Mouse (Mus musculus) embryonic facial prominence, embryonic 11.5 days (tissue): ENCODE results near the gene Nrip2. TPM values are rescaled to one million over a fixed set of nuclear protein-coding genes. Genes with fewer than 3 reads are reported as not detected.
A peak's percentile ranks its signal among the peaks of the same experiment; 100 is the strongest.

Experiments used
- ATAC-seq: fragments of 200-750 bp; cut with Nextera tagmentation; replicated peaks from 2 replicates; pipeline ENCODE4 v1.8.0; 2017; ENCODE audit warnings: low read depth; ENCODE audit not compliant: insufficient number of reproducible peaks, low FRiP score, low TSS enrichment
- DNase-seq: peaks from one replicate; pipeline ENCODE4 v3.0.0-alpha.2; 2015; ENCODE audit warnings: low spot score
- H3K27ac ChIP-seq: fragments of 300-500 bp; sonication (generic); replicated peaks from 2 replicates; pipeline ENCODE4 v1.5.1; 2014; ENCODE audit warnings: mild to moderate bottlenecking, low read depth, low read length, control low read depth
- H3K27me3 ChIP-seq: fragments of 300-500 bp; sonication (generic); 2 replicates; pipeline ENCODE4 v1.6.1; 2014; ENCODE audit warnings: mild to moderate bottlenecking, low read length, moderate library complexity, mixed read lengths; ENCODE audit not compliant: control insufficient read depth, insufficient read depth
- H3K36me3 ChIP-seq: fragments of 300-500 bp; sonication (generic); replicated peaks from 2 replicates; pipeline ENCODE4 v1.6.1; 2014; ENCODE audit warnings: low read depth, mild to moderate bottlenecking, low read length, moderate library complexity, mixed read lengths; ENCODE audit not compliant: control insufficient read depth, insufficient read depth
- H3K4me1 ChIP-seq: fragments of 300-500 bp; sonication (generic); 2 replicates; pipeline ENCODE4 v1.6.1; 2014; ENCODE audit warnings: low read length, mixed read lengths; ENCODE audit not compliant: control insufficient read depth, insufficient read depth
- H3K4me2 ChIP-seq: fragments of 300-500 bp; sonication (generic); 2 replicates; pipeline ENCODE4 v1.6.1; 2014; ENCODE audit warnings: low read depth, mild to moderate bottlenecking, control low read depth, low read length, moderate library complexity
- H3K4me3 ChIP-seq: fragments of 300-500 bp; sonication (generic); 2 replicates; pipeline ENCODE4 v1.5.1; 2014; ENCODE audit warnings: low read depth, low read length, control low read depth
- H3K9ac ChIP-seq: fragments of 300-500 bp; sonication (generic); replicated peaks from 2 replicates; pipeline ENCODE4 v1.6.1; 2014; ENCODE audit warnings: mild to moderate bottlenecking, control low read depth, low read length
- H3K9me3 ChIP-seq: fragments of 300-500 bp; sonication (generic); replicated peaks from 2 replicates; pipeline ENCODE4 v1.6.1; 2016; ENCODE audit warnings: mild to moderate bottlenecking, low read length, inconsistent platforms, mixed read lengths; ENCODE audit not compliant: control insufficient read depth
- WGBS: fragments of 180-500 bp; shearing (Covaris S2); extraction: QIAGEN DNeasy Blood & Tissue Kit; methylation state at CpG from one replicate; pipeline ENCODE4 v1.1.7; 2014; 5-methylcytosine and 5-hydroxymethylcytosine counted together
- polyA plus RNA-seq: library from polyadenylated mRNA; unstranded; fragments of >200 nt; fragmentation: Nextera tagmentation; extraction: Ambion mirVana; gene quantifications from 2 replicates; pipeline ENCODE4 v1.2.1, GENCODE M21; 2014

Gene Nrip2
- polyA plus RNA-seq, 1 experiment from 2014 or later: 2.0 TPM

DNA sequence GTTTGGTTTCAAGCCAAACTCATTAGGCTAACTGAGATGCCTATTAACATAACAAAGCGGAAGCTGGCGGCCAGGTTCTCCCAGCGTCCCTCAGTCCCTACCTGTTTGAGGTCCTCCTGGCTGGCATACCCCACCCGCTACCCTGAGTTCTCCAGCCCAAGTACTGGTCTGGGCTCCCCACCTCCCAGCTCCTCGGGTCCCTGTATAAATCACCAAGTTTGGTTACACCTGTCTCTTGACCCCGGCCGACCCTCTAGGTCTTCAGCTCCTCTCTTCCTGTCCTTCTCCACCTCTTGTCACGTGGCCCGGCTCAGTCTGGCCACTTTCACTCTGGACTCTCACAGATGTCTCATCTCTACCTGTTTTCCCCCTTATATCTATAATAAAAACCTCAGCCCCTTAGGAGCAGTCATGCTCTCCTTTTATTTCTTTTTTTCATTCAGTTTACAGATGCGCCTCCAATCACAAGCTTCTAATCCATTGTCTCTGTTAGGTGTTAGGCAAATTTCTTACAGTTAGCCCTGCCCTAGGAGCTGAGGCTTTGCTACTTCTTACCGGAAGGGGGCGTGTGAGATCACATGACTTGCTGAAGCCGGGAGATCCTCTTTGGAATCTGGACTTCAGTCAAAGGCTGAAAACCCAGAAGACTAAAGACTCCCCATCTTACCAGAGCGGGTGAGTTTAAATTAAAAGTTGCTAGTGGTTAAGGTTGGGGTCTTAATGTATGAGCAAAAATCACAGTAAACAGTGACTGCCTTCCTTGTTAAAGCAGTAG lies 46.9 kb downstream of the Nrip2 start:
- 14% methylated on average over 14 of the region's 14 CpGs for WGBS
- Histone ChIP-seq H3K27me3 (no peaks in the 10 kb centered on the region), H3K4me3 (no peak overlapping the region), H3K9me3 (no peaks in the 10 kb centered on the region), H3K27ac (no peak overlapping the region), H3K4me1 (no peaks in the 10 kb centered on the region), H3K36me3 (no peaks in the 10 kb centered on the region), H3K4me2 (no peak overlapping the region), H3K9ac (peak overlapping the region; percentile 27; the same call in 1 of the 2 replicates)
- ATAC-seq: peak; percentile 53
- DNase-seq: peak; percentile 78

DNA sequence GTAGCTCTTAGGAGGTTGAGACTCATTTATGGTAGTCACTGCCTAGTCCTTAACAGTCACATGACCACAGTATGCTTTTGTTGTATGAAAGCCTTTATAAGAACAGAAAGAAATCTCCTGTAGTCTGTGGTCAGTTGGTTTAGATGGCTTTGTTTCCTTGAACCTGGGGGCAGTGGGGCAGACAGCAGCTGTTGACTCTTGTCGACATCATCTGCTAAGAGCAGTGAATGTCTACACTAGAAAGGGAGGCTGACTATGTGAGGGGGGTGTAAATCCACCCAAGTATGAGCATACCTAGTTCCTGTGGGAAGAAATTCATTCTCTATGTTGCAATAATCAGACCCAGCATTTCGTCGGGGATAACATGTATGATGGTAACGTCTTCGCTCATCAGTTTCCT lies 48.0 kb downstream of the Nrip2 start:
- no peaks in the 10 kb centered on the region for H3K27me3 ChIP-seq
- DNase-seq (no peak), ATAC-seq (no peak)
- no peak overlapping the region for H3K9ac ChIP-seq
- H3K4me2 ChIP-seq: no peak overlapping the region
- no peak overlapping the region for H3K4me3 ChIP-seq
- H3K4me1 ChIP-seq: no peaks in the 10 kb centered on the region
- H3K27ac ChIP-seq: no peak overlapping the region
- 93% methylated on average over 5 of the region's 5 CpGs for WGBS
- H3K9me3 ChIP-seq: no peaks in the 10 kb centered on the region
- no peaks in the 10 kb centered on the region for H3K36me3 ChIP-seq

DNA sequence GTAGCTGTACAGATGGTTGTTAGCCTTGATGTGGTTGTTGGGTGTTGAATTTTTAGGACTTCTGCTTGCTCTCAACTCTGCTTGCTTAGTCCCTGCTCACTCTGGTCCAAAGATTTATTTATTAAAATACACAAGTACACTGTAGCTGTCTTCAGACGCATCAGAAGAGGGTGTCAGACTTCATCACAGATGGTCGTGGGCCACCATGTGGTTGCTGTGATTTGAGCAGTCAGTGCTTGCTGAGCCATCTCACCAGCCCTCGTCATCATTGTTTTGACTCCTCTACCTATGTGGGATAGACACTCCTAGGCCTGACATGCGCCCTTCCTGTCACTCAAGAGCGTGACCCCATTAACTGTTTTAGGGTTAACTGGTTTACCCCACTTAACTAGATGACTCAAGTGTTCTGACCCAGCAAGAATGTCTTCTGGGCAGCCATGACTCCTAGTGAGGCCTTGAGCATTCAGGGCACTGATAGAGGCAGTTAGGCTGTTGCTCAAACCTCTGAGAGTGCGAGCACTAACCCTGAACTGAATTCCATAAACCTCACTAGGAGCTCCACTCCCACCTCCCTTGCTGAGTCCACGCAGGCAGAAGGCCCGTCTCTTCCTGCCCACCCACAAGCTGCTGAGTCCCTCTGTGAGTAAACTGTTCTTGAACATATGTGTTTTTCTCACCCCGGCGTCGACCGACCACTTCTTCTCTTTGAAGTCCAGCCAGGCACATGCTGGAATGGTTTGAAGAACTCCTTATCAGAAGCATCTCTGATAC lies 56.9 kb downstream of the Nrip2 start:
- no peak overlapping the region for H3K4me2 ChIP-seq
- H3K27me3 ChIP-seq: no peaks in the 10 kb centered on the region
- no peaks in the 10 kb centered on the region for H3K36me3 ChIP-seq
- ATAC-seq: no peak
- H3K9me3 ChIP-seq: no peaks in the 10 kb centered on the region
- 81% methylated on average over 12 of the region's 12 CpGs for WGBS
- no peaks in the 10 kb centered on the region for H3K4me1 ChIP-seq
- no peak overlapping the region for H3K9ac ChIP-seq
- no peak overlapping the region for H3K4me3 ChIP-seq
- no peak overlapping the region for H3K27ac ChIP-seq
- no peak for DNase-seq

DNA sequence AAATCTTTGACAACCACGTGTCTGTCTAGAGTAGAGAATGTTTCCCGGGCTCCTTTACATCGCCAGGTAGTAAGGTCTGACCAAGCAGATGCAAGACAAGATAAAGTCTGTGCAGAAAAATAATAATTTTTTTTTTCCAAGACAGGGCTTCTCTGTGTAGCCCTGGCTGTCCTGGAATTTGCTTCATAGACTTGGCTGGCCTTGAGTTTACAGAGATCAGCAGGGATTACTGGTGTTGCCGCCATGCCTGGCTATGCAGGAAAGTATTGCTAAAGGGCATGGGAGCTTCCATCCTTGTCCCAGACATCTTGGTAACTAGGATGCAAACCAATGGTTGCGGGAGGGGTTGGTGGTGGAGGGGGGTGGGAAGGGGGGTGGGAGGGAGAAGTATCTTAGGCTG lies 58.1 kb downstream of the Nrip2 start:
- no peak for ATAC-seq
- WGBS: 89% methylated on average over 5 of the region's 5 CpGs
- H3K27me3 ChIP-seq: no peaks in the 10 kb centered on the region
- no peaks in the 10 kb centered on the region for H3K9me3 ChIP-seq
- no peaks in the 10 kb centered on the region for H3K4me1 ChIP-seq
- DNase-seq: no peak
- no peak overlapping the region for H3K4me2 ChIP-seq
- H3K27ac ChIP-seq: no peak overlapping the region
- no peak overlapping the region for H3K4me3 ChIP-seq
- no peaks in the 10 kb centered on the region for H3K36me3 ChIP-seq
- no peak overlapping the region for H3K9ac ChIP-seq

DNA sequence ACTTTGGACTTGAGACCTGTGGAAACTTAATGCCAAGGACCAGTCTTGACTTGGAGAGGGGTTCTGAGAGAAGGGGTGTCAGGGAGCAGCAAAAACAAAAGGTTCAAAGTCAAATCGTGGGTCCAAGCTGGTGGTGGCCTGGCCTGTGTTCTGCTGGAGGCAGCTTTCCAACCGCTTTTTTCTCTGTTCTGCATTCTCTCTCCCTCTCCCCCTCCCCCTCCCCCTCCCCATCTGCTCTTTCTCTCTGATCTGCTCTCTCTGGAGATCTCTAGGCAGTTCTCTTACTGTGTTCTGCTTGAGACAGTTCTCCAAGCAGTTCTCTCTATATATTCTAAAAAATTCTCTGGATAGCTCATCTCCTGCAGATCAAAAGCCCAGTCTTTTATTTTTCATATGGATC lies 61.2 kb downstream of the Nrip2 start:
- Histone ChIP-seq H3K27me3 (no peaks in the 10 kb centered on the region), H3K36me3 (no peaks in the 10 kb centered on the region), H3K4me1 (no peaks in the 10 kb centered on the region), H3K27ac (no peak overlapping the region), H3K9me3 (no peaks in the 10 kb centered on the region), H3K4me2 (no peak overlapping the region), H3K9ac (no peak overlapping the region), H3K4me3 (no peak overlapping the region)
- ATAC-seq: no peak
- whole genome bisulfite sequencing: 17% methylated on average over 2 of the region's 2 CpGs
- no peak for DNase-seq

DNA sequence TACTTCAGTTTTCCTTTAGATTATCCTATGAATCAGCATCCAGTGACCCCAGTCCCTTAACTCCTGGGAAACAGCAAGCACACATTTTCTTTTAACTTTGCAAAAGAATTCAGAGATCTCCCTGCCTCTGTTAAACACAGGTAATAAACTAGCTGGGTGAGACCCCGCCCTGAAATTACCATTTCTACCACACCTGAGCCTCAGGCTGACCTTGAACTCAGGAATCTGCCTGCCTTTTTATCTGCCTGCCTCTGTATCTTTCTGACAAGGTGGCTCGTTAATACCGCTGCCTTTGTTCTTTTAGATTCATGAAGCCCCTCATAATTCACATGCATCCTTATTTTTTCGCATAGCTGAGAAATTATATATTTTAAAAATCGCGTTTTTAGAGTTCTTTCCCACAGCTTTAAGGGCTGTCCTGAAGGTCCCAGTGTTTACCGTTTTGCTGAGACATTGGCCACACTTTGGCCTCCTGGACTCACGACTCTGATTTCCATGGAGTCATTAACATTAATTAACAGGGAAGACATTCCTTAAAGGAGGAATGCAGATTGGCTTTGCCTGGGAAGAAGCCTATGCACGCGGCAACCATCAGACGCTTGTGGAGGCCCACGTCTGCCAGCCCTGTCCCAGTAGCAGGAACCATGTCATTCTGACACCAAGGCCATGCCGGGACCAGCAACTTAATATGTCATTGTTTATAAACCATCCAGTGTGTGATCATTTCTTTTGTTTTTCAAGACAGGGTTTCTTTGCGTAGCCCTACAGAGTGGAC lies 61.8 kb downstream of the Nrip2 start:
- Histone ChIP-seq H3K36me3 (no peaks in the 10 kb centered on the region), H3K9ac (no peak overlapping the region), H3K27me3 (no peaks in the 10 kb centered on the region), H3K4me1 (no peaks in the 10 kb centered on the region), H3K4me3 (no peak overlapping the region), H3K9me3 (no peaks in the 10 kb centered on the region), H3K4me2 (no peak overlapping the region), H3K27ac (no peak overlapping the region)
- WGBS: 82% methylated on average over 14 of the region's 14 CpGs
- DNase-seq (no peak), ATAC-seq (no peak)

DNA sequence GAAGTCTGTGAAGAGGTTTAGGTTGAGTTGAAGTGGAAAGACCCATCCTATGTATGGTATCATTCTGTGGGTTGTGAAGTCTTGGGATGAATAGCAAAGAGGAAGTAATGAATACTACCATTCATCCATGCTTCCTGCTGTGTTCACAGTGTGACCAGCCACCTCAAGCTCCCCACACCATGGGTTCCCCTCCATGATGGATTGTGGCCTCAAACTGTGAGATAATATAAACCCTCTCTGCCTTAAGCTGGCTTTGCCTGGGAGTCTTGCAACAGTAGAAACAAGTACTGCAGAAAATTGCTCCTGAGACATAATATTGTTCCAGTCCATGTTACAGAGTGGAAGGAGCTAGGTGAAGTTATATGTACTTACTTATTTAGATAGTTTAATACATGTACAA lies 62.5 kb downstream of the Nrip2 start:
- DNase-seq (no peak), ATAC-seq (no peak)
- no peak overlapping the region for H3K4me2 ChIP-seq
- no peak overlapping the region for H3K27ac ChIP-seq
- no peak overlapping the region for H3K4me3 ChIP-seq
- no peaks in the 10 kb centered on the region for H3K36me3 ChIP-seq
- no peaks in the 10 kb centered on the region for H3K27me3 ChIP-seq
- H3K4me1 ChIP-seq: no peaks in the 10 kb centered on the region
- no peaks in the 10 kb centered on the region for H3K9me3 ChIP-seq
- H3K9ac ChIP-seq: no peak overlapping the region

DNA sequence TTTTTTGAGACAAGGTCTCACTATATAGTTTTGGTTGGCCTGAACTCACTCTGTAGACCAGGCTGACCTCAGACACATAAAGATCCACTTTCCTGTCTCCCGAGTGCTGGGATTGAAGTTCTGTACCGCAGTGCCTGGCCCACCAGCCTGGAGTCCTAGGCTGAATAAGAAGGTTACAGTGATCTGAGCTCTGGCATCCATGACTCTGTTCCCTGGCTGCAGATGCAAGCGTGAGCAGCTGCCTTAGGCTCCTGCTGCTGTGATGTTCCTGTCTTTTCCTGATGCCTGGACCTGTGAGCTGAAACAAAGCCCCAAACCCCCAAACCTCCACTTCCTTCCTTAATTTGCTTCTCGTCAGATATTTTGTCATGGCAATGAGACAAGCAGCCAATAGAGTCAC lies 65.9 kb downstream of the Nrip2 start:
- no peak for DNase-seq
- Histone ChIP-seq H3K4me2 (no peak overlapping the region), H3K27ac (no peak overlapping the region), H3K9me3 (no peaks in the 10 kb centered on the region), H3K4me1 (no peaks in the 10 kb centered on the region), H3K4me3 (no peak overlapping the region), H3K27me3 (no peaks in the 10 kb centered on the region), H3K36me3 (no peaks in the 10 kb centered on the region), H3K9ac (no peak overlapping the region)
- no peak for ATAC-seq
- WGBS: 69% methylated on average over 4 of the region's 4 CpGs
